Mouse (Mus musculus) small intestine, adult 2 months (tissue): ENCODE data around the gene Prkg2.

Source experiments
- CTCF ChIP-seq: fragments of 200-500 bp; IDR thresholded peaks from 2 replicates; pipeline ENCODE4 v1.5.1; 2012; ENCODE audit warnings: low read depth, mild to moderate bottlenecking, control low read depth, inconsistent platforms, low read length, moderate library complexity, mixed read lengths; ENCODE audit not compliant: insufficient replicate concordance, insufficient read length; ENCODE audit errors: extremely low read depth
- POLR2A ChIP-seq: fragments of 200-500 bp; IDR thresholded peaks from 2 replicates; pipeline ENCODE4 v1.6.1; 2012; ENCODE audit warnings: low read depth, mild to moderate bottlenecking, control low read depth, inconsistent platforms, low read length, moderate library complexity

GRCm38 (mm10) chr5:98940731-98941130, 96.4 kb downstream of the Prkg2 start:
- TF ChIP-seq CTCF (no peak), POLR2A (no peak)
